Mouse (Mus musculus) bone marrow, adult 2 months (tissue): ENCODE measurements around the gene Hsd17b3. TPM values are rescaled to one million over a fixed set of nuclear protein-coding genes. Genes with fewer than 3 reads are reported as not detected.

ENCODE experiments used
- H3K27ac ChIP-seq: fragments of 200-500 bp; 2 replicates; pipeline ENCODE4 v1.5.1; 2012; ENCODE audit warnings: low read depth, mild to moderate bottlenecking, control low read depth, inconsistent platforms, low read length; ENCODE audit not compliant: control insufficient read depth, poor library complexity, insufficient read depth
- H3K4me1 ChIP-seq: fragments of 200-500 bp; 2 replicates; pipeline ENCODE4 v1.6.1; 2011; ENCODE audit warnings: low read length; ENCODE audit not compliant: control insufficient read depth, insufficient read depth
- H3K4me3 ChIP-seq: fragments of 200-500 bp; replicated peaks from 2 replicates; pipeline ENCODE3; 2011; ENCODE audit warnings: mild to moderate bottlenecking, low read depth, low read length, control low read depth; ENCODE audit not compliant: control insufficient read depth
- CTCF ChIP-seq: fragments of 200-500 bp; IDR thresholded peaks from 2 replicates; pipeline ENCODE4 v1.5.1; 2011; ENCODE audit warnings: low read length, control low read depth; ENCODE audit not compliant: control insufficient read depth, insufficient read depth
- POLR2A ChIP-seq: fragments of 200-500 bp; IDR thresholded peaks from 2 replicates; pipeline ENCODE4 v1.6.1; 2011; ENCODE audit warnings: low read depth, mild to moderate bottlenecking, control low read depth, low read length, borderline replicate concordance; ENCODE audit not compliant: control insufficient read depth
- WGBS: fragments of 180-500 bp; shearing (Covaris S2); methylation state at CpG from one replicate; pipeline ENCODE4 v1.1.7; 2018; 5-methylcytosine and 5-hydroxymethylcytosine counted together
- polyA plus RNA-seq: library from polyadenylated mRNA; stranded (reverse); fragments of >200 nt; gene quantifications from 2 replicates; pipeline ENCODE4 v1.2.4, GENCODE M21; 2011; ENCODE audit warnings: low replicate concordance; ENCODE audit not compliant: missing spikeins, insufficient read depth, insufficient read length

Gene Hsd17b3
- polyA plus RNA-seq, 1 experiment = not detected

GRCm38 (mm10) chr13:64091006-64091405, 2.0 kb upstream of the Hsd17b3 start:
- Histone ChIP-seq H3K4me3 (no peak overlapping the region), H3K4me1 (no peaks in the 10 kb centered on the region), H3K27ac (no peak overlapping the region)
- 70% methylated on average over 7 of the region's 7 CpGs for WGBS
- TF ChIP-seq CTCF (no peak), POLR2A (no peak)

- Histone ChIP-seq H3K4me3 (no peak overlapping the region), H3K4me1 (no peaks in the 10 kb centered on the region), H3K27ac (no peak overlapping the region)
- TF ChIP-seq CTCF (no peak), POLR2A (no peak)
- 73% methylated on average over 5 of the region's 5 CpGs for WGBS
Measured at GRCm38 (mm10) chr13:64090278-64090677, 1.2 kb upstream of the Hsd17b3 start.

- no peaks in the 10 kb centered on the region for H3K4me1 ChIP-seq
- H3K27ac ChIP-seq = no peak overlapping the region
- H3K4me3 ChIP-seq = no peak overlapping the region
- TF ChIP-seq POLR2A = no peak
- TF ChIP-seq CTCF = no peak
- 71% methylated on average over 7 of the region's 7 CpGs for WGBS
Measured at GRCm38 (mm10) chr13:64088057-64088456, 973 bp downstream of the Hsd17b3 start.

GRCm38 (mm10) chr13:64086036-64086435, 3.0 kb downstream of the Hsd17b3 start:
- H3K4me1 ChIP-seq = no peaks in the 10 kb centered on the region
- TF ChIP-seq CTCF (no peak), POLR2A (no peak)
- H3K27ac ChIP-seq = no peak overlapping the region
- 83% methylated on average over 5 of the region's 5 CpGs for WGBS
- no peak overlapping the region for H3K4me3 ChIP-seq

- Histone ChIP-seq H3K4me1 (no peaks in the 10 kb centered on the region), H3K27ac (no peak overlapping the region), H3K4me3 (no peak overlapping the region)
- TF ChIP-seq POLR2A = no peak
- TF ChIP-seq CTCF = no peak
- WGBS = 79% methylated on average over 3 of the region's 3 CpGs
Measured at GRCm38 (mm10) chr13:64083331-64083730, 5.7 kb downstream of the Hsd17b3 start.

- Histone ChIP-seq H3K27ac (no peak overlapping the region), H3K4me1 (no peaks in the 10 kb centered on the region), H3K4me3 (no peak overlapping the region)
- 74% methylated on average over 16 of the region's 16 CpGs for WGBS
- TF ChIP-seq POLR2A = no peak
- no peak for TF ChIP-seq CTCF
Measured at GRCm38 (mm10) chr13:64081012-64081919, 7.8 kb downstream of the Hsd17b3 start.

- no peak for TF ChIP-seq POLR2A
- TF ChIP-seq CTCF = no peak
- Histone ChIP-seq H3K4me3 (no peak overlapping the region), H3K27ac (no peak overlapping the region), H3K4me1 (no peaks in the 10 kb centered on the region; the same call in 1 of the 2 replicates)
- 49% methylated on average over 5 of the region's 5 CpGs for WGBS
Measured at GRCm38 (mm10) chr13:64077591-64077990, 11.4 kb downstream of the Hsd17b3 start.

GRCm38 (mm10) chr13:64076074-64076473, 13.0 kb downstream of the Hsd17b3 start:
- no peak for TF ChIP-seq CTCF
- TF ChIP-seq POLR2A = no peak
- Histone ChIP-seq H3K4me1 (no peaks in the 10 kb centered on the region; the same call in 1 of the 2 replicates), H3K4me3 (no peak overlapping the region), H3K27ac (no peak overlapping the region)
- 51% methylated on average over 4 of the region's 4 CpGs for WGBS
